Mouse (Mus musculus) spleen, postnatal 4 days (tissue): ENCODE data around the gene Ppil6.
"Not testable (repeated sequence)": the region's sequence is repeated elsewhere in the genome, so short reads cannot be mapped to it uniquely, and the experiment has no call there.

Source experiments
- DNase-seq, 2 experiments: peaks; one replicate each; pipeline ENCODE4 v3.0.0; 2022; ENCODE audit warnings: low spot score in 2 of 2

Gene Ppil6

DNA sequence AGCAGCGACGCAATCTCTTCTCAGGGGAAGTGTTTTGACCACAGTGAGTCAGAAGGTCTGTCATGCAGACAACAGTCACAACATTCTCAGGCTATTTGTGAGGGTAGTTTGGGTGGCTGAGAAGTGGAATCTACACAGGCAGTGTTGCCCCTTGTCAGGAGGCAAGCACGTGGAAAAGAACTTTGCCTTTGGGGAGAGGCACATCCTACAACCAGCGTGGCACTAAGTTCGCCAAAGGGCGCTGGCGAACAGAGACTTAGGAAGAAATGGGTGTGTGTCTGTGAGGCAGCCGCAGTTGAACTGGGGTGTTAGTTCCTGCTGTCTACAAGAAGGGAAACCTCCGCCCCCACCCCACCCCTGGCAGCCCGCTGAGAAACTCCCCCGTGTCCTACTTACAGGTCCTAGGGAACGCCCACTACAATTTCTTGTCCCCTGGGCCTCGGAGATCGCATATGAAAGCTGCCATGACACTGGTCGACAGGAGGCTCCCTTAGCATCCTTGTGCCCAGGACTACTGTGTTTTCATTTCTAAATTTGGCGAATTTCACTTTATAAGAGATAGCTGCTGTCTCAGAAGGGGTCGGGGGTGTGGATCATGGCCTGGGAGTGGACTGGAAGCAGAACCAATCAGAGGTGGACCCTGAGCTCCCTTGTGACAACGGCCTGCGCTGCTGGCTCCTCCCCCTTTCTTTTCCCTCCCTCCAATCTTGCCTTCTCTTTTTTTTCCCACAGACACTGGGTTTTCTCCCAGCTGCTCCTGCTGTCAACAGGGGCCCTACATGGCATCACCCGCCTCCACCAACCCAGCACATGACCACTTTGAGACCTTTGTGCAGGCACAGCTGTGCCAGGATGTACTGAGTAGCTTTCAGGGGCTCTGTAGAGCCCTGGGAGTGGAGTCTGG, 12.7 kb upstream of the Ppil6 start:
- DNase-seq, result peak; percentile 29 to 69

DNA sequence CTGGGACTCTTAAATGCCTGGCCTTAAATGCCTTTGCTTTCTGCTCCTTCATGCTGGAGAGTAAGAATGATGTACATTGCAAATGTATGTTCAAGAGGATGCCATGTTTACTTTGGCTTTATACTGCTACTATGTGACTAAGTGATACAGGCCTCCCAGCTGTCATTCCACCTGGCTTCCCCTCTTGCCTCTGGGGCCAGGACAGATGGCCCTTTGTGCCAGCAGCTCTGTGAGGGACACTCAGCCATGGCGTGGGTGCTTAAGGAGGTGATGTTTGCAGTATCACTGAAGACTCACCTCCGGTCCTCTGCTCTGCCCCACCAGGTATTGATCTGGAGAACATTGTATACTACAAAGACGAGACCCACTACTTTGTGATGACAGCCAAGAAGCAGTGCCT, 10.3 kb upstream of the Ppil6 start:
- DNase-seq, result no peak

GRCm38 (mm10) chr10:41480938-41481880, 9.0 kb upstream of the Ppil6 start:
- no peak for DNase-seq

GRCm38 (mm10) chr10:41482446-41482845, 7.8 kb upstream of the Ppil6 start:
- no peak for DNase-seq

GRCm38 (mm10) chr10:41485778-41486177, 4.5 kb upstream of the Ppil6 start:
- no peak for DNase-seq

- DNase-seq, result no peak
Measured at GRCm38 (mm10) chr10:41486506-41487170, 3.6 kb upstream of the Ppil6 start.

DNA sequence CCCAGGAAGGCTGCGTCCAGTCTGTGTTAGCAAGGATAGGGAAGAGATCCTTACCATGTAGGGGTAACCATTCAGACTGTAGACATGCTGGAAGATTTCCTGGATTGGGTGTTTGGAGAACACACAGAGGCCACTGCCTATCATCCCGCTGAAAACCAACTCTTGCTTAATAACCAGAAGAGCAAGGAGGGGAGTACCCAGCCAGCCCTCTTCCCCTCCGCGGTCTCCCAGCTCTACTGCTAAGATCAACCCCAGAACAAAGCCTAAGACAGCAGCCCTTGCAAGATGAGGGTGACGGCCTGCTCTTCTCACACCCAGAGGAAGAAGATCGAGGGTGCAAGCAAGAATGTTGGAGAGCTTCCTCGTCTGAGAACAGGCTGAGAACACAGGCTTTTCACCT, 1.4 kb upstream of the Ppil6 start:
- no peak for DNase-seq

DNA sequence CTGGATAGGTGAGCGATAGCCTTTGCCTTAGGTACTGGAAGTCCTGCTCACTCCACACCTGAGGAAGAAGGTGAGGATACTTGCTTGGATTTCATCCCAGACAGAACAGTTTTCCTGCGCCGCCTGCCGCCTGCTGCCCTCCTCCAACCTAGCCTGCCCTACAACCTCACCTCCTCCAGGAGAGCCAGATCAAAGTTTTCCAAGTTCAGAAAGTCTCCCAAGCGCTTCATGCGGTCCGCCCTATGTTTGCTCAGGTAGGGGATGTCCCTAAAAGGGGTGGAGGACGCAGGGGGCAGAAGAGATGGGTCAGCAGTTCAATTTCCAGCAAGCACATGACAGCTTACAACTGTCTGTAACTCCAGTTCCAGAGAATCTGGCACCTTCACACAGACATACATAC, 945 bp upstream of the Ppil6 start:
- no peak for DNase-seq

DNA sequence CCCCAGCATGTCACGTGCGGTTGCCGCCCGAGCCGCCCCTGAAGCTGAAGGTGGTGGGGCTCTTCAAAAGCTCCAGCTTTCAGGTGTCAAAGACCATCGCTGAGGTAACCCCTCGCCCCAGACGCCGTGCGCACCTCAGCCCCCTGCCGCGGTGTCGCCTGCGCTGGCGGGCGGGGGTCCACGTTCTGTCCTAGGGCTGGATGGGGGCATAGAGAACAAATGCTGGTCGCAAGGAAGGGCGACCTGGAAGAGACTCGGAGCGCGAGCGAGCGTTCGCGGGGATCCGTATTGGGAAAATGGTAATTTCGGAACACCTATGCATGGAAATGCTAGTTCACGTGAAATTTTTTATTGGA, 257 bp downstream of the Ppil6 start:
- DNase-seq, result no peak

- no peak for DNase-seq
Measured at GRCm38 (mm10) chr10:41491111-41491510, 872 bp downstream of the Ppil6 start.

DNA sequence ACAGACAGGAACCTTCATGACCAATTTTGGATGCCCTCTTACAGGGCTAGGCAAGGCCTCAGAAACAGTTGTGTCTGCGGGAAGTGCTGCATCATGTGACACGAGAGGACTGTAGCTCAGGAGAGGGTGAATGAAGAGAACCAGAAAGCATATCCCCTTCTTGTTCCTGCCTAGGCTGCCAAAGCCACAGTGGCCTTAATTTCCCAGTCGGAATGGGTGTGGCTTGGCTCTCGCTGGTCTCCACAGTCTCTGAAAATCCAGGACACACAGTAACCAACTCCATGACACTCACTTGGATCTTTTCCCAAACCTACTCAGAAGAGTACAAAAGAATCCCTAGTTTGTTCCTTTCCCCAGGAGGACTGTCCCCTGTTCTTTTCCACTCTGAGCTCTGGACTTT, 10.7 kb downstream of the Ppil6 start:
- no peak for DNase-seq

DNA sequence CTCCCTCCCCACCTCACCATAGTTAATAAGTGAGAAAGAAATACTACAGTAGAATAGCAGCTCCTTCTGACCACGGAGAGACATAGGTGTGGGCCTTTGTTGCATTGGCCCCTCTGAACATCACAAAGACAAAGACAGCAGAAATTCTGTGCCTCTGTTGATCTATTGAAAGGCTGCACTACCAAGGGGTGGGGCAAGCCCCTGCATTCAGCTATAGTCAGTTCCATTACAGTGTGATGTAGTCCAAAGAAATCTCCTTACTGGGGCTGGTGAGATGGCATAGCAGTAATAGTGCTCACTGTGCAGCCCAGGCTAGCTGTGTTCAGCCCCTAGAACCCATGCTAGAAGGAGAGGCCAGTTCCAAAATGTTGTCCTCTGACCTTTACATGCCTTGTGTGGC, 14.8 kb downstream of the Ppil6 start:
- no peak for DNase-seq

DNA sequence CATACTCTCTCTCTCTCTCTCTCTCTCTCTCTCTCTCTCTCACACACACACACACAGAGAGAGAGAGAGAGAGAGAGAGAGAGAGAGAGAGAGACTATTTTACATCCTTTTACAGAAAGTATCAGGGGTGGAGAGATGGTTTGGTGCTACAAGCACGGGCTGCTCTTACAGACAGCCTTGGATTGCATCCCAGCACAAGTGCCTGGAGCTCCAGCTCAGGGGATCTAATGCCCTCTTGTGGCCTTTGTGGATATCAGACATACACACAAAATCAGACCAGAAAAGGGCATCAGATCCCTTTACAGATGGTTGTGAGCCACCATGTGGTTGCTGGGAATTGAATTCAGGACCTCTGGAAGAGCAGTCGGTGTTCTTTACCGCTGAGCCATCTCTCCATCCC, 15.2 kb downstream of the Ppil6 start:
- DNase-seq, result not testable (repeated sequence)

GRCm38 (mm10) chr10:41509160-41509559, 18.9 kb downstream of the Ppil6 start:
- DNase-seq, result no peak

- no peak for DNase-seq
Measured at GRCm38 (mm10) chr10:41514301-41514700, 24.1 kb downstream of the Ppil6 start.

DNA sequence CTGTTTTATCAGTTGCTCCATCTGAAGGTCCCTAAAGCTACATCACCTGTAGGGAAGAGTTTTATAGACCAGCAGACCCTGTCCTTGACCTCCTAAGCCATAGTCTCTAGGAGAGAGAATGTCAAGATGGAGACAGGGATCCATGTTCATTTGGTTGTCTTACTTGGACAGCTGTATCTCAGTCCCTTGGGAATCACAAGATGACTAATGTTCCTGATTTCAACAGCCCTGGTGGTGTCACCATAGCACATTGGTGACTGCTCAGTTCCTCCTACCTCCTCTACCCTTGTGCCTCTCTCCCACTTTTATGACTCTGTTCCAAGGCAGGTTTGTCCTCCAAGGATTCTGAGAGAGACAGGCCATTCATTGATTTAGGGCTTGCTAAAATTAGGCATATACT, 24.7 kb downstream of the Ppil6 start:
- DNase-seq, result no peak

- peak; percentile 75 to 87 for DNase-seq
Measured at GRCm38 (mm10) chr10:41518508-41518980, 28.3 kb downstream of the Ppil6 start.

DNA sequence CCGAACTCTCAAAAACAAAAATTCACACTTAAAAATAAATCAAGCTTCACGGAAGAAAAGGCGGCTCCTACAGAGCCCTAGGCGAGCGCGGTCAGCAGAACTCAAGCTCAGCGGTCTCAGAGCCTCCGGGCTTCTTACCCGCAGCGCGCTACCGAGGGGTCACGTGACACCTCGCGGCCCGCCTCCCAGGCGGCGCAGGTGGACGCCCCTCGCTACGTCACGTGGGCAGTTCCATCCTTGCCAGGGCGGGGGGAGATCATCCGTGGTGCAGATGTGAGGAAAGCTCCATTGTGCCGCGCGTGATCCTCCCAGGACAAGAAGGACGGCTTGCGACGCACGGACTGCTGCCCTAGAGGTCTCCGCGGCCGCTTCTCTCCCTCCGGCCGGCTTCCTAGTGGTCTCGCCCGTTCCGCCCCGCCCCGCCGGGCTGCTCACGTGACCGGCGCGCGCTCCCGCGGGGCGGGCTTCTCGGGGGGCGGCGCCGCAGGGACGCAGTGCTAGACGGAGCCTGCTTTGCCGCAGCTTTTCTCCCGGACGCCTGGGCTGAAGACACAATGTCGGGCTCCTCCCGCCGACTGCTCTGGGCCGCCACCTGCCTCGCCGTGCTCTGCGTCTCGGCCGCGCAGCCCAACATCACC, 28.9 kb downstream of the Ppil6 start, which contains the start of gene Cd164:
TSS of gene Cd164 (plus strand) at position 434 of the 638 bp plus-strand sequence.
- DNase-seq, result peak; percentile 91 to 97

DNA sequence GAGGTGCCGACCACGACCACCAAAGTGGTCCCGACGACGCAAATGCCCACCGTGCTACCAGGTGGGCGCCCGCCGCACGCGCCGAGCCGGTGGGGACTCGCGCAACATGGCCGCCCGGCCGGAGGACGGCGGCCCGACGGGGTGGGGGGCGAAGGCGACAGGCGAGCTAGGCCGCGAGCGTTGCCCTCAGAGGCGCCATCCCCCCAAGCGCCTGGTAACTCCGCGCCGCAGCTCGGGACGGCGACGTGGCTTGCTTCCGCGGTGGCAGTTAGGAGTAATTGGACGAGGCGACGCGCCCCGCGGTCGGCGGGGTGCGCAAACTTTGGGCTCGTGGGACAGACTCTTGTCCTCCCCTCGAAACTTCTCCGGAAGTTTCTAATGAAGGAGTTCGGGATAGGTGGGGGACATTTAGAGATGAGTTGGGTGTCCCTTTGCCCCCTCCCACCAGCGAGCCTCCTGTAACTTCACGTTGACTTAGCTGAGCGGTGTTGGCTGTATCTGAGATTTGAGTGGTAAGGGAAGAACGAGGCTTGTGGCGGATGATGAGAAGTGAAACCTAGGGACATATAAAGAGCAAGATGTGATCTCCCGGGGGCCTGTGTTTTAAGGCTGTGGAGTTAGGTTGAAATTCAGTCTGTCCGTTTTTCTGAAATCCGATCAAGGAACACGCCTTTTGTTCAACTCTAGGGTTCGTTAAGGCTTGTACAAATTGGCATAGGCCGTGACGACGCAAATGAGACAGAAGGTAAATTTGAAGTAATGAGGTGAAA, 29.6 kb downstream of the Ppil6 start:
- DNase-seq, result peak; percentile 59 to 85

DNA sequence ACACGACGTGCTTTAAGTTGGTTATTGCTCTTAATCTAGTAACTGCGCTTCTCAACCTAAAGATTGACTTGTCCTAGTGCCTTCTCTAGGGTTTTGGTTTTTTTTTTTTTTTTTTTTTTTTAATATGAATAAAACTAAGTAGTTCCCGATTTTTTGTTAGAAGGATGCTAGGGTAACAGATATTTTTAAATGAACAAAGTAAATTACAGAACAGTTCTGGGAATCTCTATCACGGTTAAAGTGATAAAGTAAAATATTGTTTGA, 30.1 kb downstream of the Ppil6 start:
- DNase-seq, result no peak

DNA sequence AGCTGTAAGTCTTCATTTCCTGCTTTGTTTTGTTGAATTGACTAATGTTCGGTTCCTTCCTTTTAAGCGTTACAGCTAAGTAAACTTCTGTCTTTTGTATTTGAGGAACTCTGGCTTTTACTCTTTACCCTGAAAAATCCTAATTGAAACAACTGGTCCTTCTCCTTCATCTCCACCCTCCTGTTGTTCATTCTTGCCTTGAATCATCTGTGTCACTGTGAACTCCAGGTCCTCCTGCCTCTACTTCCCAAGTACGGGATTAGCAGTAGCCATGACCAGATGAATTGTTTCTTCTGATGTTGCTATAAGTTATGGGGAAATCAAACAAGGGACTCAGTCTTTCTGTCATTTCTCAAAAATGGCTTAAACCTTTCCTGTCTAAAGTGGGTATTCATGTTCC, 33.1 kb downstream of the Ppil6 start:
- no peak for DNase-seq
